Mouse (Mus musculus) hindbrain, embryonic 10.5 days (tissue): Measurements from ENCODE around the gene Nup50. TPM values are rescaled to one million over a fixed set of nuclear protein-coding genes. Genes with fewer than 3 reads are reported as not detected.

Experiments used
- DNase-seq: peaks from one replicate; pipeline ENCODE4 v3.0.0-alpha.2; 2017; ENCODE audit warnings: low spot score
- H3K27ac ChIP-seq: fragments of 300-500 bp; sonication (generic); 2 replicates; pipeline ENCODE4 v1.5.1; 2016; ENCODE audit warnings: mild to moderate bottlenecking, moderate library complexity
- H3K27me3 ChIP-seq: fragments of 300-500 bp; sonication (generic); 2 replicates; pipeline ENCODE4 v1.6.1; 2016; ENCODE audit warnings: mild to moderate bottlenecking; ENCODE audit not compliant: poor library complexity, insufficient read depth, severe bottlenecking
- H3K36me3 ChIP-seq: fragments of 300-500 bp; sonication (generic); 2 replicates; pipeline ENCODE4 v1.6.1; 2016; ENCODE audit warnings: mild to moderate bottlenecking, moderate library complexity
- H3K4me1 ChIP-seq: fragments of 300-500 bp; sonication (generic); replicated peaks from 2 replicates; pipeline ENCODE4 v1.6.1; 2016; ENCODE audit warnings: mild to moderate bottlenecking
- H3K4me3 ChIP-seq: fragments of 300-500 bp; sonication (generic); 2 replicates; pipeline ENCODE4 v1.5.1; 2016; ENCODE audit warnings: mild to moderate bottlenecking, moderate library complexity
- H3K9me3 ChIP-seq: fragments of 300-500 bp; sonication (generic); 2 replicates; pipeline ENCODE4 v1.6.1; 2016; ENCODE audit warnings: mild to moderate bottlenecking, moderate library complexity
- WGBS: fragments of 180-500 bp; shearing (Covaris S2); methylation state at CpG from one replicate; pipeline ENCODE4 v1.1.7; 2016; 5-methylcytosine and 5-hydroxymethylcytosine counted together
- polyA plus RNA-seq: library from polyadenylated mRNA; unstranded; fragments of >200 nt; fragmentation: Nextera tagmentation; extraction: Ambion mirVana; gene quantifications from 2 replicates; pipeline ENCODE4 v1.2.1, GENCODE M21; 2016

Gene Nup50
- polyA plus RNA-seq, 1 experiment from 2014 or later, result 62.0 TPM

- peak overlapping the region; percentile 98 for H3K4me3 ChIP-seq
- H3K36me3 ChIP-seq, result peaks cover 27% of the 10 kb centered on the region
- peak overlapping the region; percentile 97 for H3K27ac ChIP-seq
- DNase-seq, result no peak
- no peaks in the 10 kb centered on the region for H3K9me3 ChIP-seq
- under 1% methylated on average over 68 of the region's 68 CpGs for WGBS
- peaks cover 37% of the 10 kb centered on the region for H3K4me1 ChIP-seq
- H3K27me3 ChIP-seq, result no peaks in the 10 kb centered on the region
Observed at GRCm38 (mm10) chr15:84923508-84924181, 434 bp downstream of the Nup50 start.

GRCm38 (mm10) chr15:84924781-84925315 lies 1.6 kb downstream of the Nup50 start:
- no peaks in the 10 kb centered on the region for H3K9me3 ChIP-seq
- peak; percentile 12 for DNase-seq
- 26% methylated on average over 9 of the region's 9 CpGs for WGBS

GRCm38 (mm10) chr15:84925495-84926018 lies 2.3 kb downstream of the Nup50 start:
- H3K4me1 ChIP-seq, result peaks cover 37% of the 10 kb centered on the region
- peaks cover 40% of the 10 kb centered on the region for H3K36me3 ChIP-seq
- H3K27me3 ChIP-seq, result no peaks in the 10 kb centered on the region
- no peaks in the 10 kb centered on the region for H3K9me3 ChIP-seq
- H3K4me3 ChIP-seq, result peak overlapping the region; percentile 98; the same call in 1 of the 2 replicates
- 88% methylated on average over 1 of the region's 1 CpGs for WGBS
- DNase-seq, result peak; percentile 19
- H3K27ac ChIP-seq, result no peak overlapping the region

More at GRCm38 (mm10) chr15:84924781-84925315, 1.6 kb downstream of the Nup50 start:
- Histone ChIP-seq H3K36me3 (peaks cover 33% of the 10 kb centered on the region), H3K4me1 (peaks cover 37% of the 10 kb centered on the region), H3K4me3 (peak overlapping the region; percentile 98), H3K27ac (no peak overlapping the region), H3K27me3 (no peaks in the 10 kb centered on the region)

- WGBS, result 73% methylated on average over 5 of the region's 5 CpGs
- Histone ChIP-seq H3K36me3 (peaks cover 100% of the 10 kb centered on the region), H3K27me3 (no peaks in the 10 kb centered on the region), H3K9me3 (no peaks in the 10 kb centered on the region), H3K27ac (no peak overlapping the region), H3K4me1 (no peaks in the 10 kb centered on the region), H3K4me3 (no peak overlapping the region)
- no peak for DNase-seq
Observed at GRCm38 (mm10) chr15:84932351-84932750, 9.1 kb downstream of the Nup50 start.

- no peak for DNase-seq
- no peak overlapping the region for H3K4me3 ChIP-seq
- no peaks in the 10 kb centered on the region for H3K4me1 ChIP-seq
- H3K9me3 ChIP-seq, result no peaks in the 10 kb centered on the region
- no peaks in the 10 kb centered on the region for H3K27me3 ChIP-seq
- WGBS, result 93% methylated on average over 16 of the region's 16 CpGs
- H3K36me3 ChIP-seq, result peaks cover 100% of the 10 kb centered on the region
- H3K27ac ChIP-seq, result no peak overlapping the region
Observed at GRCm38 (mm10) chr15:84934901-84935300, 11.7 kb downstream of the Nup50 start.

GRCm38 (mm10) chr15:84940102-84940501 lies 16.9 kb downstream of the Nup50 start:
- Histone ChIP-seq H3K27ac (no peak overlapping the region), H3K36me3 (peaks cover 86% of the 10 kb centered on the region), H3K4me3 (no peak overlapping the region), H3K27me3 (no peaks in the 10 kb centered on the region), H3K9me3 (no peaks in the 10 kb centered on the region), H3K4me1 (no peaks in the 10 kb centered on the region)
- WGBS, result 54% methylated on average over 12 of the region's 12 CpGs
- DNase-seq, result peak; percentile 30

- Histone ChIP-seq H3K27ac (no peak overlapping the region), H3K27me3 (no peaks in the 10 kb centered on the region), H3K9me3 (no peaks in the 10 kb centered on the region), H3K4me3 (no peak overlapping the region), H3K36me3 (peaks cover 77% of the 10 kb centered on the region), H3K4me1 (no peaks in the 10 kb centered on the region)
- 81% methylated on average over 11 of the region's 11 CpGs for WGBS
- no peak for DNase-seq
Observed at GRCm38 (mm10) chr15:84942647-84943285, 19.6 kb downstream of the Nup50 start.

GRCm38 (mm10) chr15:84944319-84944718 lies 21.1 kb downstream of the Nup50 start:
- 84% methylated on average over 5 of the region's 5 CpGs for WGBS
- Histone ChIP-seq H3K27me3 (no peaks in the 10 kb centered on the region), H3K36me3 (peaks cover 77% of the 10 kb centered on the region), H3K4me1 (no peaks in the 10 kb centered on the region), H3K9me3 (no peaks in the 10 kb centered on the region), H3K27ac (no peak overlapping the region), H3K4me3 (no peak overlapping the region)
- DNase-seq, result no peak

- H3K9me3 ChIP-seq, result no peaks in the 10 kb centered on the region
- H3K27me3 ChIP-seq, result no peaks in the 10 kb centered on the region
- no peak overlapping the region for H3K27ac ChIP-seq
- H3K4me3 ChIP-seq, result no peak overlapping the region
- H3K36me3 ChIP-seq, result peaks cover 80% of the 10 kb centered on the region
- 0 out of 2 replicates have a peak, but pooled peaks cover 4% of the 10 kb centered on the region for H3K4me1 ChIP-seq
- no peak for DNase-seq
- 87% methylated on average over 14 of the region's 14 CpGs for WGBS
Observed at GRCm38 (mm10) chr15:84948990-84949389, 25.8 kb downstream of the Nup50 start.

- Histone ChIP-seq H3K4me1 (0 out of 2 replicates have a peak, but pooled peaks cover 4% of the 10 kb centered on the region), H3K27ac (no peak overlapping the region), H3K27me3 (no peaks in the 10 kb centered on the region), H3K36me3 (peaks cover 91% of the 10 kb centered on the region), H3K9me3 (no peaks in the 10 kb centered on the region), H3K4me3 (no peak overlapping the region)
- 93% methylated on average over 4 of the region's 4 CpGs for WGBS
- DNase-seq, result no peak
Observed at GRCm38 (mm10) chr15:84950053-84950452, 26.8 kb downstream of the Nup50 start.

- Histone ChIP-seq H3K4me3 (no peak overlapping the region), H3K36me3 (peaks cover 99% of the 10 kb centered on the region), H3K4me1 (peaks cover 12% of the 10 kb centered on the region), H3K9me3 (no peaks in the 10 kb centered on the region), H3K27me3 (no peaks in the 10 kb centered on the region), H3K27ac (no peak overlapping the region)
- no peak for DNase-seq
- WGBS, result 97% methylated on average over 11 of the region's 11 CpGs
Observed at GRCm38 (mm10) chr15:84953259-84953658, 30.0 kb downstream of the Nup50 start.

GRCm38 (mm10) chr15:84957851-84958250 lies 34.6 kb downstream of the Nup50 start:
- no peak overlapping the region for H3K4me3 ChIP-seq
- 0 out of 2 replicates have a peak overlapping the region, but pooled peaks have one; percentile 12 for H3K27ac ChIP-seq
- no peaks in the 10 kb centered on the region for H3K9me3 ChIP-seq
- peaks cover 24% of the 10 kb centered on the region for H3K4me1 ChIP-seq
- DNase-seq, result no peak
- peaks cover 74% of the 10 kb centered on the region for H3K36me3 ChIP-seq
- WGBS, result 43% methylated on average over 3 of the region's 3 CpGs
- H3K27me3 ChIP-seq, result no peaks in the 10 kb centered on the region

- H3K36me3 ChIP-seq, result peaks cover 69% of the 10 kb centered on the region
- no peak overlapping the region for H3K4me3 ChIP-seq
- H3K27ac ChIP-seq, result no peak overlapping the region
- H3K27me3 ChIP-seq, result no peaks in the 10 kb centered on the region
- no peak for DNase-seq
- 81% methylated on average over 3 of the region's 3 CpGs for WGBS
- peaks cover 24% of the 10 kb centered on the region for H3K4me1 ChIP-seq
- no peaks in the 10 kb centered on the region for H3K9me3 ChIP-seq
Observed at GRCm38 (mm10) chr15:84958331-84958730, 35.1 kb downstream of the Nup50 start.
